Mouse (Mus musculus): ENCODE measurements around the gene Exosc3. TPM values are rescaled to one million over a fixed set of nuclear protein-coding genes. Genes with fewer than 3 reads are reported as not detected.
"Not testable (repeated sequence)": the region's sequence is repeated elsewhere in the genome, so short reads cannot be mapped to it uniquely, and the experiment has no call there.

Exosc3 gene
- 10 to 100 TPM; 12.0 to 16.8 (median 13.5) TPM for total RNA-seq (2022)

GRCm38 (mm10) chr4:45342286-45343155, at the start of gene Exosc3:
Gene Exosc3 (minus strand): TSS chr4:45342732.
- peak; percentile 22 to 23 for DNase-seq (ENCODE audit: low spot score in 2 of 2)

GRCm38 (mm10) chr4:45392099-45392498, 49.6 kb upstream of the Exosc3 start:
- no peak for DNase-seq (ENCODE audit: low spot score in 2 of 2)

- not testable (repeated sequence) for DNase-seq (ENCODE audit: low spot score in 2 of 2)
These were observed 44.8 kb upstream of the Exosc3 start for GRCm38 (mm10) chr4:45387296-45387695.

- not testable (repeated sequence) for DNase-seq (ENCODE audit: low spot score in 2 of 2)
These were observed 39.6 kb upstream of the Exosc3 start for GRCm38 (mm10) chr4:45382133-45382532.

GRCm38 (mm10) chr4:45380903-45381580, 38.5 kb upstream of the Exosc3 start:
- DNase-seq (ENCODE audit: low spot score in 2 of 2), result not testable (repeated sequence)

GRCm38 (mm10) chr4:45376573-45376972, 34.0 kb upstream of the Exosc3 start:
- no peak for DNase-seq (ENCODE audit: low spot score in 2 of 2)

GRCm38 (mm10) chr4:45374879-45375278, 32.3 kb upstream of the Exosc3 start:
- DNase-seq (ENCODE audit: low spot score in 2 of 2), result no peak

- DNase-seq (ENCODE audit: low spot score in 2 of 2), result no peak
These were observed 28.7 kb upstream of the Exosc3 start for GRCm38 (mm10) chr4:45371261-45371660.

- no peak for DNase-seq (ENCODE audit: low spot score in 2 of 2)
These were observed 14.1 kb upstream of the Exosc3 start for GRCm38 (mm10) chr4:45356653-45357052.

GRCm38 (mm10) chr4:45341669-45342249, 773 bp downstream of the Exosc3 start, which contains the start of gene Dcaf10:
Gene Dcaf10 (plus strand): TSS chr4:45342101.
- DNase-seq (ENCODE audit: low spot score in 2 of 2), result peak; percentile 80 to 85

- no peak for DNase-seq (ENCODE audit: low spot score in 2 of 2)
These were observed 1.3 kb downstream of the Exosc3 start for GRCm38 (mm10) chr4:45341226-45341625.

GRCm38 (mm10) chr4:45332466-45332865, 10.1 kb downstream of the Exosc3 start:
- DNase-seq (ENCODE audit: low spot score in 2 of 2), result no peak

- DNase-seq (ENCODE audit: low spot score in 2 of 2), result no peak
These were observed 11.4 kb downstream of the Exosc3 start for GRCm38 (mm10) chr4:45331139-45331538.

- DNase-seq (ENCODE audit: low spot score in 2 of 2), result peak; percentile 79 to 86
These were observed 22.2 kb downstream of the Exosc3 start for GRCm38 (mm10) chr4:45320159-45320816.

- DNase-seq (ENCODE audit: low spot score in 2 of 2), result no peak
These were observed 31.5 kb downstream of the Exosc3 start for GRCm38 (mm10) chr4:45311056-45311455.

- DNase-seq (ENCODE audit: low spot score in 2 of 2), result no peak
These were observed 33.9 kb downstream of the Exosc3 start for GRCm38 (mm10) chr4:45308606-45309005.

- no peak for DNase-seq (ENCODE audit: low spot score in 2 of 2)
These were observed 34.5 kb downstream of the Exosc3 start for GRCm38 (mm10) chr4:45308046-45308445.

- no peak for DNase-seq (ENCODE audit: low spot score in 2 of 2)
These were observed 37.0 kb downstream of the Exosc3 start for GRCm38 (mm10) chr4:45305536-45305935.

- peak; percentile 47 to 72 for DNase-seq (ENCODE audit: low spot score in 2 of 2)
These were observed 45.6 kb downstream of the Exosc3 start, which contains the start of gene Trmt10b for GRCm38 (mm10) chr4:45296662-45297564. Gene Trmt10b (plus strand): TSS chr4:45297127.

GRCm38 (mm10) chr4:45287906-45288305, 54.6 kb downstream of the Exosc3 start:
- DNase-seq (ENCODE audit: low spot score in 2 of 2), result no peak

All from left cerebral cortex, adult 8-10 months (tissue).